Mouse (Mus musculus) B cell, adult 2 months (primary cell): ENCODE data around the gene Neu2.
A peak's percentile ranks its signal among the peaks of the same experiment; 100 is the strongest.

Source experiments
- DNase-seq, 2 experiments: peaks; one replicate each; pipeline ENCODE4 v3.0.0; 2022

Neu2 gene

GRCm38 (mm10) chr1:87620693-87621092 lies 111.0 kb downstream of the Neu2 start:
- DNase-seq, result peak in 1 of 2 experiments; percentile 59

DNA sequence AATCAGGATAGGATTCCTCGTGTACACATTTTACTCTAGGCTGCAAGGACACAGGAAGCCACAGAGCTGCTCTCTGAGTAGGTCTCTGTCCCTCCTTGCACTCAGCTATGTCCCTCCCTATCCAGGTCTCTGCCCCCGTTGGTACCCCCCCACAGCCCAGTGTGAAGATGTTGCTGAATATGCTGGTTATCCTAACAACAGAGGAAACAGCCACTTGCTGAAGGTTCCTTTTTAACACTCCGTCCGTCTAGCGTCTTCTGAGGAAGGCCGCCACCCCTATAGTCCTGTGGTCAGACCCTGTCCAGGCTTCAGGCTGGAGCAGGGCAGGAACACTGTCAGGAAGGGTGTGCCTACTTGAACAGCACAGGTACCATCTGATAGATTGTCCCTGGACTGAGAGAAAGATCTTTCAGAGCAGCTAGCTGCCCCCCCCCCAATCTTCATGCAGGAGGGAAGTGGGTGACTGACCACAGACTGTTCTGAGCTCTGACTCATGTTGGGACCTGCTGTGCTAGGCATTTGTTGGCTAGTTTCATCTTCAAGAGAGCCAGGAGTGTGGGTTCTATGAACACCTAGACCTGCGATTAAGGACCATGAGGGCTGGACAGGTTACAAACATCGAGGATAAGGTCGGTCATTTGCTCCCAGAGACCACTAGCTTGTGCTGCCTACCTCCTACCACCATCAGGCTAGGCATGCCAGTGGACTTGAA lies 111.6 kb downstream of the Neu2 start:
- peak; percentile 64 to 66 for DNase-seq

DNA sequence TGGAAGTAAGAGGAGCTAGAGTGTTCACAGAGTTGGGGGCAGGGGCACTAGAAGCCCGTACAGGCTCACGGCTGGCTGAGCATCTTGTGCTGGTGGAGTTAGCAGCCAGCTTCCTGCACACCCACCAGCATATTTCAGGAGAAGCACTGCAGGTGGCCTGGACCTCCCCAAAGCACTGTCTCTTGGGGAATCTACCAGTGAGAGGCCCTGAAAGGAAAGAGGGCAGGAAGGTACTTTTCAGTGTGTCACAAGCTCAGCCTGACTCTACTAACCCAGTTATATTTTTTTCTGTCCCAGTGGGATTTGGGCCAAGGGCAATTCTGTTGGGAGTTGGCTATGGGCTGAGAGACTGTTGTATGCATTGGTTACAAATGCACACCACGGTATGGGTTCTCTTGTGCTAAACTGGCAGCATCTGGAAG lies 112.2 kb downstream of the Neu2 start:
- DNase-seq, result peak; percentile 66 to 72

GRCm38 (mm10) chr1:87623977-87624666 lies 114.4 kb downstream of the Neu2 start:
- DNase-seq, result peak in 1 of 2 experiments; percentile 37

DNA sequence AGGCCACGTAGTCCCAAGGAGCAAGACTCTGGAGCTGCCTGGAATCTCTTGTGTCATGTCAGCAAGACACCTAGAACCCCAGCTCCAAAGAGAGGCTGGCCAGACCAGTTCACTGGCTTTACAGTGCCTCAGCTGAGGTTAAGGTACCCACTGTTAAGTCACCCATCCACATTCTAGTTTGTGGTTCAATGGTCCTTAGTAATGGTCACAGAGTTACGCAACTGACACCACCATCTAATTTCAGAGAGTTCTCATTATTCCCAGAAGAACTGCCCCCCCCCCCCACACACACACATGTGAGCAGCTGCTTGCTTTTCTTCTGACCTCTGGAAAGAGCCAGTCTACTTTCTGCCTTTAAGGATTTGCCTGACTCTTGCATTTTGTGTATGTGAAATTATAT lies 115.1 kb downstream of the Neu2 start:
- DNase-seq, result no peak

GRCm38 (mm10) chr1:87625254-87626025 lies 115.8 kb downstream of the Neu2 start:
- DNase-seq, result peak; percentile 75 to 77

- DNase-seq, result peak; percentile 83 to 88
Measured at GRCm38 (mm10) chr1:87626344-87626743, 116.7 kb downstream of the Neu2 start.

- peak in 1 of 2 experiments; percentile 7 for DNase-seq
Measured at GRCm38 (mm10) chr1:87628085-87628484, 118.4 kb downstream of the Neu2 start.

DNA sequence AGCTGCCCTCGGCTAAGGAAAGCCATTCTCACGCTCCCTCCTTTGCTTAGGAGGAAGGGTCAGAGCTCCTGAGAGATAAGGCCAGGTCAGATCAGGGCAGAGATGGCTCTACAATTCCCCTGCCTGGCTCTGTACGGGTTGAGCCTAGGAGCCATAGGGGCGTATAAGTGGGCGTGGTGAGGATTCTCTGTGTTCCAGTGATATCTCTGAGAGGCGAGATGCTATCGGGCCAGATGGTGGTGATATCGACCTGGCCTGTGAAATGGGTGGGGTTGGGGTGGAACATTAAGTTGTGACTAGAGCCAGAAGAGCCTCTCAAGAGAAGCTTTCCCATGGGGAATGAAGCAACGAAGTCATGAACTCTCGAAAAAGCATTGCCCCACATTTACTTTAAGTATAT lies 121.9 kb downstream of the Neu2 start:
- DNase-seq, result peak; percentile 46 to 48

DNA sequence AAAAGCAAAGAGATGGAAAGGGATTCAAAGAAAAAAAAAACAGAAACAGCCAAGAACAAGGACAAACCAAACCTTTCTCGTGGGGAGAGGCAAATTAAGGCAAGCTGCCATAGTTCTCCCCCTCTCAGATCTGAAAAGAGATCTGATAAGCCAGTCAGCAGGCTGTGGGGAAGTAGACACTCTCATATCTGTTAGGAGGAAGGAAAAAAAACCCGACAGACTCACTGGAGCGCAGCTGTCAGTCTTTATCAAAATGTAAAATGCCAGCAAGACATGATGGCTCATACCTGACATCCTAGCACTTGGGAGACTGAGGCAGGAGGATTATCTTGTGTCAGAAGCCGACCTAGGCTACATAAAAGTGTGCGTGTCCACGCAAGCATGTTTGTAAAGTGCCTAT lies 122.5 kb downstream of the Neu2 start:
- peak; percentile 61 to 64 for DNase-seq

- no peak for DNase-seq
Measured at GRCm38 (mm10) chr1:87636716-87637117, 127.0 kb downstream of the Neu2 start.

- peak; percentile 71 to 74 for DNase-seq
Measured at GRCm38 (mm10) chr1:87637121-87637877, 127.6 kb downstream of the Neu2 start.

DNA sequence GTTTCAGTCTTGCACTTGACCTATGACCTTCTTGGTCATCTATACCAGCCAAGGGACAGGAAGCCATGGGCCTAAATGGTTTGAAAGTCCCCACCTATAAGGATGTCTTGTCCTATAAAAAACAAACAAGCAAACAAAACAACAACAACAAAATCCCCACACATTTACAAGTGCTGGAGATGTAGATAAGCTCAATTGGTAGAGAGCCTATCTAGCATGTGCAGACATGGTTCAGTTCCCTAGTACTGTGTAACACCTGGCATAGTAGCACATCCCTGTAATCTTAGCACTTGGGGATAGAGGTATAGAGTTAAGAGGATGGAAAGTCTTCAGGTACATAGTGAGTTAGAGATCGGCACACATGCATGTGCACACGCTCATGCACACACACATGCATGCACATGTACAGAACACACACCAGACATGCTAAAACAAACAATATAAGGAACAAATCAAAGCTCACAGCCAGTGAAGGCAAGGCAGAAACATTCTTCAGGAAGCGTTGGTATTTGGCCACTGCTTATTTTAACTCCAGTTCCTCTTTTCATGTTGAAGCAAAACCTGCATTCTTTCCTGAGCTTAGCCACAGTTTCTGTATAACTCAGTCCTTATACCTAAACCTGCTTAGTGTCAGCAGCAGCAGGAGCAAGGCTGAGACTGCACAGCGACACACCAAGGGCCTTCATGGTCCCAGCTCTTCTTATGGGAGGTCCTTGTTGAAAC lies 128.3 kb downstream of the Neu2 start:
- DNase-seq, result peak in 1 of 2 experiments; percentile 53

- DNase-seq, result no peak
Measured at GRCm38 (mm10) chr1:87639724-87640123, 130.0 kb downstream of the Neu2 start.

- DNase-seq, result peak; percentile 71 to 74
Measured at GRCm38 (mm10) chr1:87640165-87640661, 130.5 kb downstream of the Neu2 start.

DNA sequence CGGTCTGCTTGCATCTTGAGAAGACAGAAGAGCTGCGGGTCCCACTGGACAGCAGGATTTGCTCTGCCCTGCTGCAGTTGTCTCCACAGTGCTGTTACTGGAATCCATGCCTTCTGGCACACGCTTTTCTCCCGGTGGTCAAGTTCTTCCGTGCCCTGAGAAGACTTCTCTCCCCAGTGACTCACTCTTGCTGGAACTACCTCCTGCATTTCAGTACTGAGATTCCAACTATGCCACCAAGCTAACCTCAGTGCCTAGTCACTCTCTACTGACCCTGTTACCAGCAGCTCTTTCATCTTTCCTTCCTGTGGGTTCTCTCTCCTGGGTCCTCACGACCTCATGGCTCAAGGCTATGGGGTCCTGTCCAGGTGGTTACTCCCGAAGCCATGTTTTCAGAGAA lies 133.3 kb downstream of the Neu2 start:
- DNase-seq, result no peak

DNA sequence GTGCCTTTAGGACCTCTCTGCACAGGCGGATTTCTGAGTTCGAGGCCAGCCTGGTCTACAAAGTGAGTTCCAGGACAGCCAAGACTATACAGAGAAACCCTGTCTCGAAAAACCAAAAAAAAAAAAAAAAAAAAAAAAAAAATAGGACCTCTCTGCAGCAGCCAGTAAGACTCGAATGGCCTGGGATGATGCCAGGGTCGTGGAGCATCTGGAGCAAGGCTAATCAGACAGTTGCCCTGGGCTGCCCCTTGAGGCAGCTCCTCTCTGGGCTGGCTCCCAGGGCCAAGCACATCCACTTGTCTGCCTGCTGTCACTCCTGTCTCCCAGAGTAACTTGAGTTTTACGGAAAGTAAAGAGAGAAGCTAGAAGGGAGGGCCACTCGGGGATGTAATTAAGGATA lies 135.4 kb downstream of the Neu2 start:
- no peak for DNase-seq

GRCm38 (mm10) chr1:87645748-87646147 lies 136.1 kb downstream of the Neu2 start:
- DNase-seq, result no peak
